25 mouse cellular contexts compared by ENCODE assay signal in the genomic region with DNA sequence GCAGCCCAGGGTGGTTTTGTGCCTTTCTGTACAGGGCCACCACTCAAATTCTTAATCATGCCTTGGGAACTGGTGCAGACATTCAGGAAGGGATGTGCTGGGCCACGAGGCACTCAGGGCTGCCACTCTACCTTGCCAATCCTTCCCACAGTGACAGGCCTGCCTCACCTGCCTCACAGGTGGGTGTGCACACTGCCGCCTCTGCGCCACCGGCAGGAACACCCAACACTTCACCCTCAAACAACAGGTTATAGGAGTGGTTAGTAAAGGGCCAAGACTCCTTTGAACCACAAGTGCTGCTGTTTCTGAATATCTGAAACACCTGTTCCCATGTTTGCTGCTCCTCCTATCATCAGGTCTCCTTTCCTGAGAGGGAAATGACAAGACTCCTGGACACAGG. TPM values are rescaled to one million over a fixed set of nuclear protein-coding genes. Genes with fewer than 3 reads are reported as not detected.
DNase-seq lines count a peak whose midpoint lies in the region; ATAC-seq and TF ChIP-seq lines count a peak whose summit lies in the region.
"Had no signal": no experiment of that assay in that cellular context is flagged by ENCODE, and none has a peak within 500 bp of the region (broad histone marks: within the 10 kb centered on the region; RNA-seq: fewer than 3 reads in every experiment).

No protein-coding gene starts in this region.

- WGBS in heart, postnatal 0 days: 78% methylated on average over 4 of the region's 4 CpGs
- whole genome bisulfite sequencing in thymus, adult 2 months: 15% methylated on average over 4 of the region's 4 CpGs
- WGBS in stomach, embryonic 16.5 days: 73% methylated on average over 4 of the region's 4 CpGs
- 88% methylated on average over 4 of the region's 4 CpGs for WGBS in forebrain, embryonic 15.5 days

- no peak overlapping the region for H3K9ac ChIP-seq in heart, postnatal 0 days (replicated peaks; ENCODE audit: low read depth, low read length)
- no peak overlapping the region for H3K9ac ChIP-seq in stomach, embryonic 16.5 days (ENCODE audit: low read length)
- no peak overlapping the region for H3K9ac ChIP-seq in forebrain, embryonic 15.5 days (replicated peaks)
- H3K9ac ChIP-seq: heart, embryonic 12.5 days; limb, embryonic 15.5 days; neural tube, embryonic 12.5 days had no signal

- peak overlapping the region; percentile 16; the same call in 1 of the 2 replicates for H3K4me2 ChIP-seq in heart, postnatal 0 days (ENCODE audit: low read depth, low read length)
- H3K4me2 ChIP-seq in stomach, embryonic 16.5 days (ENCODE audit: low read depth, low read length): no peak overlapping the region
- no peak overlapping the region for H3K4me2 ChIP-seq in forebrain, embryonic 15.5 days (replicated peaks)
- H3K4me2 ChIP-seq: heart, embryonic 12.5 days; limb, embryonic 15.5 days had no signal

- peaks cover 5% of the 10 kb centered on the region; the same call in 1 of the 2 replicates for H3K36me3 ChIP-seq in heart, postnatal 0 days (replicated peaks; ENCODE audit: control insufficient read depth, insufficient read depth, low read length)
- peaks cover 6% of the 10 kb centered on the region for H3K36me3 ChIP-seq in thymus, adult 2 months (ENCODE audit: control insufficient read depth, insufficient read depth, low read length)
- H3K36me3 ChIP-seq in stomach, embryonic 16.5 days (ENCODE audit: control insufficient read depth, insufficient read depth, low read length): no peaks in the 10 kb centered on the region
- H3K36me3 ChIP-seq in forebrain, embryonic 15.5 days: 0 out of 2 replicates have a peak, but pooled peaks cover 5% of the 10 kb centered on the region

- no peak for DNase-seq in heart, postnatal 0 days (ENCODE audit: low spot score)
- DNase-seq in heart, adult 11 months: no peak
- DNase-seq in thymus, adult 2 months: no peak
- DNase-seq in thymus, postnatal 25 days: no peak
- DNase-seq in lung, postnatal 25 days (ENCODE audit: low spot score): peak; percentile 36
- no peak for DNase-seq in adrenal gland, postnatal 4 days (ENCODE audit: low spot score in 2 of 2)
- DNase-seq: adrenal gland, postnatal 36 days; cerebellum, adult 2 months; cerebellum, postnatal 36 days; gastrocnemius, adult 2 months; kidney, adult 18-20 months; kidney, postnatal 10 days; layer of hippocampus, postnatal 36 days had no signal

- H3K4me1 ChIP-seq in heart, postnatal 0 days (ENCODE audit: control insufficient read depth, insufficient read depth): peaks cover 10% of the 10 kb centered on the region; the same call in 1 of the 2 replicates
- H3K4me1 ChIP-seq in thymus, adult 2 months (replicated peaks; ENCODE audit: control insufficient read depth, insufficient read depth, low read length): peaks cover 53% of the 10 kb centered on the region
- H3K4me1 ChIP-seq in stomach, embryonic 16.5 days (ENCODE audit: control insufficient read depth, insufficient read depth, low read length): peaks cover 15% of the 10 kb centered on the region
- H3K4me1 ChIP-seq in forebrain, embryonic 15.5 days: peaks cover 24% of the 10 kb centered on the region

- H3K4me3 ChIP-seq in heart, postnatal 0 days (ENCODE audit: low read depth, low read length): no peak overlapping the region; the same call in 1 of the 2 replicates
- H3K4me3 ChIP-seq in thymus, adult 2 months (ENCODE audit: control insufficient read depth, insufficient read depth, low read length): peak overlapping the region; percentile 48
- no peak overlapping the region for H3K4me3 ChIP-seq in stomach, embryonic 16.5 days (replicated peaks; ENCODE audit: low read length)
- H3K4me3 ChIP-seq in forebrain, embryonic 15.5 days: no peak overlapping the region
- H3K4me3 ChIP-seq: gastrocnemius, adult 2 months; heart, embryonic 12.5 days; layer of hippocampus, adult 2 months; limb, embryonic 15.5 days; neural tube, embryonic 12.5 days had no signal

- TF ChIP-seq POLR2A in thymus, adult 2 months (IDR thresholded peaks at IDR 0.05; ENCODE audit: control insufficient read depth, extremely low read depth, insufficient read depth, low read length, poor library complexity): no peak

- no peak for TF ChIP-seq EP300 in heart, postnatal 0 days (IDR thresholded peaks at IDR 0.05; ENCODE audit: low read depth)

- no peak overlapping the region for H3K27ac ChIP-seq in heart, postnatal 0 days (ENCODE audit: low read depth)
- H3K27ac ChIP-seq in thymus, adult 2 months (ENCODE audit: control insufficient read depth, insufficient read depth, low read length): peak overlapping the region; percentile 82
- peak overlapping the region; percentile 38; the same call in 1 of the 2 replicates for H3K27ac ChIP-seq in stomach, embryonic 16.5 days (ENCODE audit: low read length)
- H3K27ac ChIP-seq in forebrain, embryonic 15.5 days (replicated peaks): no peak overlapping the region
- H3K27ac ChIP-seq: gastrocnemius, adult 2 months; hindbrain, postnatal 0 days; layer of hippocampus, adult 2 months; limb, embryonic 15.5 days; neural tube, embryonic 12.5 days had no signal

- 0 out of 2 replicates have a peak, but pooled peaks cover 12% of the 10 kb centered on the region for H3K27me3 ChIP-seq in heart, postnatal 0 days (ENCODE audit: control insufficient read depth, insufficient read depth, low read length)
- no peaks in the 10 kb centered on the region for H3K27me3 ChIP-seq in thymus, adult 2 months (ENCODE audit: control insufficient read depth, insufficient read depth, low read length)
- H3K27me3 ChIP-seq in stomach, embryonic 16.5 days (ENCODE audit: control insufficient read depth, insufficient read depth, low read length): no peaks in the 10 kb centered on the region
- peaks cover 12% of the 10 kb centered on the region; the same call in 1 of the 2 replicates for H3K27me3 ChIP-seq in forebrain, embryonic 15.5 days

- no peak for ATAC-seq in heart, postnatal 0 days (ENCODE audit: insufficient read depth, low read depth)
- ATAC-seq in stomach, embryonic 16.5 days (ENCODE audit: insufficient read depth, low FRiP score): no peak
- ATAC-seq in forebrain, embryonic 15.5 days (replicated peaks): no peak
- ATAC-seq: hindbrain, postnatal 0 days had no signal

- no peak for TF ChIP-seq CTCF in heart, postnatal 0 days (IDR thresholded peaks at IDR 0.05; ENCODE audit: low read depth)
- no peak for TF ChIP-seq CTCF in thymus, adult 2 months (IDR thresholded peaks at IDR 0.05; ENCODE audit: borderline replicate concordance, control insufficient read depth, extremely low read depth, insufficient read depth, low read length, poor library complexity)

- no peaks in the 10 kb centered on the region for H3K9me3 ChIP-seq in heart, postnatal 0 days (replicated peaks; ENCODE audit: control insufficient read depth, low read length)
- no peaks in the 10 kb centered on the region for H3K9me3 ChIP-seq in stomach, embryonic 16.5 days (replicated peaks; ENCODE audit: control insufficient read depth, low read length)
- no peaks in the 10 kb centered on the region for H3K9me3 ChIP-seq in forebrain, embryonic 15.5 days
- H3K9me3 ChIP-seq: heart, embryonic 12.5 days; limb, embryonic 15.5 days; neural tube, embryonic 12.5 days had no signal

RNA-seq across cellular contexts. Expression of a gene that starts 2.6 kb away (rescaled TPM):
- 25.0 and 36.3 TPM in 2 replicates for total RNA-seq in heart, postnatal 0 days (2014; rRNA removed; ENCODE audit: low replicate concordance)
- 20.6 and 21.2 TPM in 2 replicates for polyA plus RNA-seq in heart, postnatal 0 days (2015; fragmentation: Nextera tagmentation; extraction: Ambion mirVana)
- 149 and 176 TPM in 2 replicates for polyA plus RNA-seq in thymus, adult 2 months (2012; rRNA removed)
- 31.0 and 39.2 TPM in 2 replicates for polyA plus RNA-seq in stomach, embryonic 16.5 days (2015; fragmentation: Nextera tagmentation; extraction: Ambion mirVana)
- 10 to 100 TPM; 42.5 to 44.5 TPM for total RNA-seq in adrenal gland, postnatal 4 days (2021)
- polyA plus RNA-seq in forebrain, embryonic 15.5 days (2015; fragmentation: Nextera tagmentation; extraction: Ambion mirVana): 156 and 161 TPM in 2 replicates

RNA-seq across cellular contexts. Expression of a gene that starts 2.6 kb away (rescaled TPM):
- not detected in 2 replicates for total RNA-seq in heart, postnatal 0 days (2014; rRNA removed; ENCODE audit: low replicate concordance)
- 0.07 and 0.41 TPM in 2 replicates for polyA plus RNA-seq in heart, postnatal 0 days (2015; fragmentation: Nextera tagmentation; extraction: Ambion mirVana)
- 0.90 and 1.1 TPM in 2 replicates for polyA plus RNA-seq in thymus, adult 2 months (2012; rRNA removed)
- 0.30 and 0.66 TPM in 2 replicates for polyA plus RNA-seq in stomach, embryonic 16.5 days (2015; fragmentation: Nextera tagmentation; extraction: Ambion mirVana)
- under 1 TPM in 1 of 2 experiments, not detected in 1; 0.17 TPM for total RNA-seq in adrenal gland, postnatal 4 days (2021)
- polyA plus RNA-seq in forebrain, embryonic 15.5 days (2015; fragmentation: Nextera tagmentation; extraction: Ambion mirVana): 0.15 and 0.51 TPM in 2 replicates
- total RNA-seq: gastrocnemius, adult 2 months; granulocyte monocyte progenitor cell, adult 5-6 weeks; heart, postnatal 25 days; hindbrain, postnatal 0 days; monocyte, adult 5-6 weeks had no signal
- polyA plus RNA-seq: forebrain, embryonic 11.5 days had no signal

RNA-seq across cellular contexts. Expression of a gene that starts 13.9 kb away (rescaled TPM):
- total RNA-seq in heart, postnatal 0 days (2014; rRNA removed; ENCODE audit: low replicate concordance): 62.1 and 68.7 TPM in 2 replicates
- polyA plus RNA-seq in heart, postnatal 0 days (2015; fragmentation: Nextera tagmentation; extraction: Ambion mirVana): 36.9 and 37.1 TPM in 2 replicates
- polyA plus RNA-seq in thymus, adult 2 months (2012; rRNA removed): 166 and 177 TPM in 2 replicates
- polyA plus RNA-seq in stomach, embryonic 16.5 days (2015; fragmentation: Nextera tagmentation; extraction: Ambion mirVana): 108 and 115 TPM in 2 replicates
- 100 to 1,000 TPM; 156 to 163 TPM for total RNA-seq in adrenal gland, postnatal 4 days (2021)
- polyA plus RNA-seq in forebrain, embryonic 15.5 days (2015; fragmentation: Nextera tagmentation; extraction: Ambion mirVana): 65.8 and 67.8 TPM in 2 replicates

RNA-seq across cellular contexts. Expression of a gene that starts 32.6 kb away (rescaled TPM):
- total RNA-seq in heart, postnatal 0 days (2014; rRNA removed; ENCODE audit: low replicate concordance): 5.3 and 5.6 TPM in 2 replicates
- 3.4 and 3.7 TPM in 2 replicates for polyA plus RNA-seq in heart, postnatal 0 days (2015; fragmentation: Nextera tagmentation; extraction: Ambion mirVana)
- polyA plus RNA-seq in thymus, adult 2 months (2012; rRNA removed): 109 and 112 TPM in 2 replicates
- 11.0 and 11.3 TPM in 2 replicates for polyA plus RNA-seq in stomach, embryonic 16.5 days (2015; fragmentation: Nextera tagmentation; extraction: Ambion mirVana)
- total RNA-seq in adrenal gland, postnatal 4 days (2021): 10 to 100 TPM; 19.5 to 23.6 TPM
- polyA plus RNA-seq in forebrain, embryonic 15.5 days (2015; fragmentation: Nextera tagmentation; extraction: Ambion mirVana): 17.6 and 18.8 TPM in 2 replicates

RNA-seq across cellular contexts. Expression of a gene that starts 40.1 kb away (rescaled TPM):
- not detected in 2 replicates for total RNA-seq in heart, postnatal 0 days (2014; rRNA removed; ENCODE audit: low replicate concordance)
- not detected in 2 replicates for polyA plus RNA-seq in heart, postnatal 0 days (2015; fragmentation: Nextera tagmentation; extraction: Ambion mirVana)
- 0.22 and 0.34 TPM in 2 replicates for polyA plus RNA-seq in thymus, adult 2 months (2012; rRNA removed)
- polyA plus RNA-seq in stomach, embryonic 16.5 days (2015; fragmentation: Nextera tagmentation; extraction: Ambion mirVana): 0.06 TPM in 1 of 2 replicates, not detected in the other
- total RNA-seq in adrenal gland, postnatal 4 days (2021): not detected
- not detected in 2 replicates for polyA plus RNA-seq in forebrain, embryonic 15.5 days (2015; fragmentation: Nextera tagmentation; extraction: Ambion mirVana)
- total RNA-seq: adrenal gland, postnatal 36 days; gastrocnemius, adult 2 months; granulocyte monocyte progenitor cell, adult 5-6 weeks; heart, postnatal 25 days; monocyte, adult 5-6 weeks had no signal
- polyA plus RNA-seq: forebrain, embryonic 11.5 days; heart, embryonic 12.5 days; liver, embryonic 16.5 days had no signal

Comparison
In these comparisons a context has a peak if more than half of its experiments do, and no peak if none do; other contexts are left out.
1. H3K27ac ChIP-seq: peak in thymus, adult 2 months (single experiment) and stomach, embryonic 16.5 days (single experiment); none in heart, postnatal 0 days (single experiment) and forebrain, embryonic 15.5 days (single experiment).